Mouse (Mus musculus): ENCODE results near the gene Otud6a. TPM values are rescaled to one million over a fixed set of nuclear protein-coding genes. Genes with fewer than 3 reads are reported as not detected.
"Not testable (repeated sequence)": the region's sequence is repeated elsewhere in the genome, so short reads cannot be mapped to it uniquely, and the experiment has no call there.

The Otud6a gene
- not detected in 2 replicates for polyA plus RNA-seq (2015; fragmentation: Nextera tagmentation; extraction: Ambion mirVana)

DNA sequence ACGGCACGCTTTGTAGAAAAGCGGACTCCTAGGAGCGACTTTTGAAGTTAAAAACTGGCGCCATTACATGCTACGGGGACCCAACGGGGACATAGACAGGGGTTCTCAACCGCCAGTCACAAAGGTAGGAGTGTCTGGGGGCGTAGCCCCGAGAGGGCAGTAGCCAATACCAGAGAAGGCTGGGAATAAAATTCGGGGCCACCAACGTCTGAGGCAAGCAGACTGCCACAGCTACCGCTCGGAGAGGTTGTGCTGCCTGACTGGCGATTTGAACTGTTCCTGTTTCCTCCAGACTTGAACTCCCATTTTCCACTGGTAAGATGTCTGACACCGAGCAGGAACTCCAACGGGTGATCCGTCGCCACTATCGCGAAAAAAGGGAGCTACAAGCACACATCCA, at the start of gene Otud6a:
Gene Otud6a (plus strand): TSS at position 321 of the 400 bp plus-strand sequence.
- no peak for DNase-seq (ENCODE audit: low spot score)

DNA sequence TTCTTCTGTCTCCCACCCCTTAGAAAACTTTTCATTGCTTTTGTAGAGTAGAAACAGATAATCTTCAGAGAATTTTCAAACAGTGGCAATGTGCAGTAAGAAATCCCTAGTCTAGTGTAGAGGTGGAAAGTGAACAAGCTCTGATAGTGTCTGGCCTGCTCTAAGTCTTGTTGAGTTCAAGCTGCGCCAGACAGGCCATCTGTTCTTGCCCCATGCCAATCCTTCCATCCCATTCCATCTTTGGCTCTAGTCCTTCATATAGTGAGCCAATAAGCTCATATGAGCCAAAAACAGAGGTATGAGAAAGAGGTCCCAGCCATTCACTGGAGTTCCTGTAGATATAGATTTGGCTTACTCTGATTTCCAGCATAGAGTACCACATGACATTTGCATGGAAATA, 38.9 kb upstream of the Otud6a start:
- DNase-seq (ENCODE audit: low spot score): no peak

DNA sequence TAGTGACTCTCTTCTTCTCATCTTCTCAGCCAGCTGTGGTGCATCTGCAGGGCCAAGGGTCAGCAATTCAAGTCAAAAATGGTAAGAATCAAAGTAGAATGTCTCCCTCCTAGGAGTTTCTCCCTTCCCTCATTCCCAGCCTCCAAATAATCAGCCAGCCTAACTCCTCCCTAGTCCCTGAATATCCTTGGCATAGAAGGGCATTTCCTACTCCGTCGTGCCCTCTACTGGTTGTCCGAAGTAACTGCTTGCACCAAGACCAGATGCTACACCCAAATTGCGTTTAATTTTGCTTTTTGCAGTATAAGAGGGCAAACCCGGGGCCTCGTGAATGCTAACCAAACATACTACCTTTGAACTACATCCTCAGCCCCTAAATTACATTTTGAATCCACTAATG, 36.5 kb upstream of the Otud6a start:
- DNase-seq (ENCODE audit: low spot score): no peak

DNA sequence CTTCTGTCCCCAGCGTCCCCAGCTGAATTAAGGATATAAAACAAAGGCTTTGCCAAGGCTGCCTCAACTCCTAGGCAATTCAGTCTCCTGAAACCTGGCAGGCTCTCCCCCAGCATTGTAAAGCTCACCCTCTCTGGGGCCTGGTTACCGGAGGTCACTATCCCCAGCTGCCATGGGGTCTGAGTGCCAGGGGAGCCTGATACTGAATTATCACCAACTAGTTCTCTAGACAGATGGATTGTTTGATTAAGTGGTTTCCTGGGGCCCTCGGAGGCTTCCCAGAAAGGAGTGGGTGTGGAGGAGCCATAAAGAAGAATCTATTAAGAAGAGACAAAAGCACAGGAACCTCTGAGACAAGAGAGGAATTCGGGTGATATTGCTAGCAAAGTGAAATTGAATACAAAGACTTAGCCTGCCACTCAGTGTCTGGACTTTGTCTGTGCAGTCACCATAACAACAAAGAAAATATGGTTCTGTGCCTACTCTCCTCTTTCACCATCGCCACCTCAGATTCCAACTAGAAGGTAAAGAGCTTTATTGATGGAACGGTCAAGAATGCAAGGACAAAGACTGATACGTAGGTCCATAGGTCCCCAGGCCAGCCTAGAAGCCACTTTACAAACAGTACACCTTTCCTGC, 34.5 kb upstream of the Otud6a start:
- DNase-seq (ENCODE audit: low spot score): no peak

DNA sequence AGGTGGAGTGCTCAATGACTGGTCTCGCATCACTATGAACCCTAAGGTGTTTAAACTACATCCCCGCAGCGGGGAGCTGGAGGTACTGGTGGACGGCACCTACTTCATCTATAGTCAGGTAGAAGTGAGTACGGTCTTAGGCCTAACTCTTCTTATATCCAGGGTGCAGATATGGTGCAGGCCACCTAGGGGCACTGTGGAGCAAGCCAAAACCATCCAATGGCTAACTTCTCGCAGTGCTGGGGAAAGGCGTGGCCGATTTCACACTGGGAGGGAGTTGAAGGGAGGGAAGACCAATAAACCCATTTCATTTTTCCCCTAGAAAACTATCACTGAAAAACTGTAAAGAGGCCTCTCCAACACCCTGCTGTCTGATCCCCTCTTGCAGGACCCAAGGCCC, 33.8 kb upstream of the Otud6a start:
- no peak for DNase-seq (ENCODE audit: low spot score)

DNA sequence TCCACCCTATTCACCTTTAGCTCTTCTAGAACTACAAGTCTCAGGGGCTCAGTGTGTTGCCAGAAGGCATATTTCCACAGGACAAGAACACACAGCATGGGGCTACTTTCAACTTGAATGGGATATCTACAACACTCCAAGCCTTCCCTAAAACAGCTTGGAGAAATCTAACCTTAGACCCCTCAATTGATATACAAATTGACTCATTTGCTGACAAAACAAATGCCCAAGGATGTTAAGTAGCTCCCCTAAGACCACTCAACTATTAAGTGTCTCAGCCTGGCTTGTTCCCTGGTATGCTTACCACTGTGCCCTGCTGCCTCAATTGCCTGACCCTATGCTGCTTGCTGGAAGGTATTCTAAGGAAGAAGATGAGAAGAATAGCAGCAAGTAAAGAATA, 27.9 kb upstream of the Otud6a start:
- no peak for DNase-seq (ENCODE audit: low spot score)

DNA sequence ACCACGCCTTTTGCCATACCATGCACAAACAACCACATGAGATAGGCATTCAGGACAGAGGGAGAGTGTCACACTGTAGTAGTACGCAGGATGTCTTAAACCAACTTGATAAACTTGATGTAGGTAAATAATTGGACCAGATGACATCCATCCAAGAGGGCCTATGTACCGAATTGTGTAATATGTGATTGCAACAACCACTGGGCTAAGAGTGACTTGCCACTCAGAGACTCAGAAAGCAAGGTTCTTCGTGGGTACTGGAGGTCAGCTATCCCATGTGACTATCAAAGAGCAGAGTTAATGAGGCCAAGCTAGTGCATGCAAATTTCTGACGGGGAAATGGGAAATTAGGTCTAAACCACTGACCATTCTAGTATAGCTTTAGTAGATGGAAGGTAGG, 27.2 kb upstream of the Otud6a start:
- DNase-seq (ENCODE audit: low spot score): no peak

DNA sequence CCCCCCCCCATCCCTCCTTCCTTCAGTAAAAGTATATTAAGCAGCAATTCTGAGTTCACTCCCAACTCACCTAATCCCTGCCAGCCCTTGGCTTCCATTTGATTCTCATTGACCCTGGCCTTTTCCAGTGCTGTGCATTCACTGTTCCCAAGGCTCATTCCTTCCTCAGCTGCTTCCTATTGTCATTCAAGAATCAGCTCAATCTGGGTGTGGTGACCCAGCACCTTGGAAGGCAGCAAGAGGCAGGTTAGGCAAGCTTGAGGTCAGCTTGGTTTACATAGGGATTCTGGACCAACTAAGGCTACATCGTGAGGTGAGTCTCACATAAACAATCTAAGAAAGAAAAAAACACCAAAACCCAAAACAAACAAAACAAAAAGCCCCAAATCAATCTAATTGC, 19.6 kb upstream of the Otud6a start:
- DNase-seq (ENCODE audit: low spot score): no peak

DNA sequence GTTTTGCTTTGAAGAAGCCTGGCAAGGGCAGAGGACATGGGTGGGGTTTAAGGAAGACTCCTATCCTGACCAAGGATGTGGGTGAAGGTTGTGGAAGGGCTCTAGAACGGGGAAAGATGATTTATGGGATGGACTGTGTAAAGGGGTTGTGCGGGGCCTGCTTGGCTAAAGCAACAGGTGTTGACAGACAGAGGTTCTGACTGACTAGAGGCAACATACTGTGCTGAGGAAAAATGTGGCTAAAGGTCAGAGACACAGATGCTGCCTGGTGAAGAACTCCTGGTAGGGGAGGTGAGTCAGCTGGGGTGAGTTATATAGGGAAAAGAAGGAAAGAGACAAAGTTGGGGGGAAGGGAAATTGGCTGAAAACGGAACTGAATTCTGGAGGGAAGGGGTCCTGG, 3.5 kb downstream of the Otud6a start:
- DNase-seq (ENCODE audit: low spot score): no peak

DNA sequence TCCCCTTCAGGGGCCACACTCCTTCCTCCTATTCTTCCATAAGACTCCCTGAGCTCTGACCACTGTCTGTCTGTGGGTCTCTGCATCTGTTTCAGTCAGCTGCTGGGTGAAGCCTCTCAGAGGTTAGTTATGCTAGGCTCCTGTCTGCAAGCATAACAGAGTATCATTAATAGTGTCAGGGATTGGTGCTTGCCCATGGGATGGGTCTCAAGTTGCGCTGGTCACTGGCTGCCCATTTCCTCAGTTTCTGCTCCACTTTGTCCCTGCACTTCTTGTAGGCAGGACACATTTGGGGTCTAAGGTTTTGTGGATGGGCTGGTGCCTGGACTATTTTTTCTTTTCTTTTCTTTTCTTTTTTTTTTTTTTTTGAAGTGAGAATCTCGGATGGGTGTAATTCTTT, 13.8 kb downstream of the Otud6a start, which contains the start of gene Awat2:
Gene Awat2 (minus strand): TSS at position 101 of the 400 bp plus-strand sequence.
- DNase-seq (ENCODE audit: low spot score): not testable (repeated sequence)

DNA sequence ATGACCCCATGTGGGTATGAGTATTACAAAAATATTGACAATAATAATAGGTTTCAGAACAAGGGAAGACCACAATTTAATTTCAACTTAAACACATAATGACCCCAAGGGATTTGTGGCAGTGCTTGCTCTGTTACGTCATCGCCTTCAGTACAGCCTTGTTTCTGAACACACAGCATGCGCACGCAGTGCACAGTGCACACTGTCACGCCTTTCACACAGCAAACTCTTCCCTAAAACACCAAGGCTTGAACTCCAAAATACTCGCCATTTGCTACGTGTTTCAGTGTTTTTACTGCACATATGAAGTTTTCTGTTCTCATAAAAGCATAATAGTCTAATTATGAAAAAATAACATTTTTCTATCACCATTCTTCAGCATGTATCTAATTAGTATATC, 14.7 kb downstream of the Otud6a start:
- no peak for DNase-seq (ENCODE audit: low spot score)

DNA sequence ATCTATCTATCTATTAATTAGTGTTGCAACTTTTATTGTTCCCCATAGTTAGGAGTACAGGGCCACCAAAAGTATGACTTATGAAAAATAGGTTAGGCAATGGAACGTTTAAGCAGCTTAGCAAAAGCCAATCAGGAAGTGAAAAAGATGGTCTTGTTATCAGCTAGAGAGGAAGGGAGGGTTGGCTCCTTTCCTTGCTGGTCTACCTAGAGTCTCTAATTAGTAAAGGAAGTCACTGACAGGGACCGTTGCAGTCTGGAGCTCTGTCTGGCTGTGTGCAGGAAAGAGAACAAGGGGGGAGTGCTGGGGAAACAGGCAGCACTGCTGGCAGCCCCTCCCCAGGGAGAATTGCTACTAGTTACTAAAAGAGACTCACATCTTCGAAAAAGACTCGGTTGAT, 39.2 kb downstream of the Otud6a start:
- DNase-seq (ENCODE audit: low spot score): no peak

DNA sequence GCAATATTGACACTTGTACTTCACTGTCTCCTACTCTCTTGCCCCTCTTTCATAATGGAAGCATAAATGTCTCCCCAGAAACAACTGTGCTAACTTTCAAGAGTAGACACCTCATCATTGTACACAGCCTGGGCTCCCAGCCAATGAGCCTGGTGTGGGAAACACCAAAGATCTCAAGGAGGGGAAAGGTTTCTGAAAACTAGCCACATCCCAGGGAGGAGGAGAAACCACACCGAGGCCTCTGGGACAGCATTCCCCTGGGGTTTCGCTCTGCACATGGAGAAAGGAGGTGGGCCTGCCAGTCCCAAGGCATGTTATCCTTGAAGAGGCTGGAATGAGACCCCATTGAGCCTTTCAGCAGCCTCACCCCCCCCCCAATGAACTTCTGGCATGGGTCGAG, 41.3 kb downstream of the Otud6a start:
- DNase-seq (ENCODE audit: low spot score): no peak

DNA sequence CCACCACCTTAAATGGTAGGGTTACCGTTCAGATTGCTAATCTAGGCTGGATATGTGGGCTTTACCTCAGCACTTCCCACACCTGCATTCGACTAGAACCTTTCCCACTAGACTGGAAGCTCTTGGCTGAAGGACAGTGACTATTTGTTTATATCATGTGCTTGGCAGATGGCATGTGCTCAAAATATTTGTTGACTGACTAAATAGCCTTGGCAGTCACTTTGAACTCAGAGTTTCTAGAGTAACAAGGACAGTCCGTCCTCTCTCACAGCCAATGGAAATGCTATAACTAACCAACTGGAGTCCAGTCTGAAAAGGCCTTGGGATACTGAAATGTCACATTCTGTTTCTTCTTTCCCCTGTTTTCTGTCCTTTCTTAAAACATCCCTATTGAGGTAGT, 42.7 kb downstream of the Otud6a start:
- DNase-seq (ENCODE audit: low spot score): no peak

DNA sequence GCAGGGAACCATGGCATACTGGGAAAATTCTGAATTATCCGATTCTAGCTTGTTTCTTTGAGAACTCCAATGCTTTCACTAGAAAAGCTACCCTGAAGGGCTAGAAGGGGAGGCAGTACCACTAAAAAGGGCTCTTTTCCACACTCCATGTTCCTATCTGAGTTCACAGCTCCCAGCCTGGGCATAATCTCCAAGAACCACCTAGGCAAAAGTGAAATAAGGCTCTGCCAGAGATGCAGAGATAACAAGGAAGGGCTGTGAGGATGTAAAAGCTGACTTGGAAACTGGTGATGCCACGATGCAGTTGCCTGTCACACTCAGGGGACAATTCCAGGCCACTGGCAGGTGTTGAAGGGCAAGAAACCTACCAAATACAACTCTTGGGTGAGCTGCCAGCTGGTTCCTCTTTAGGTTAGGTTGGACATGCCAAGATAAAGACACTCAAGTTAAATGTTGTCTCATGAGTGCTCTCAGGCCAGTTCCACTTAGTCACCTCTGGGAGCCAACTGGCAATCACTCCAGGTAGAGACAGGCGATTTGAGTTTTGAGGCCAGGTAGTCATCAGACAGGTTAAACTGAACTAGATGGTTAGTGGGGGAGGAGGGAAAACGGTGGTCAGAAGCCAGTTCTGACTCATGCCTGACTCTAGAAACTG, 46.9 kb downstream of the Otud6a start:
- no peak for DNase-seq (ENCODE audit: low spot score)

MicroRNA genes within 50 kb of the gene (microRNA counts, 519-probe panel; counts per million panel counts)
- microRNA mmu-miR-676: 473 counts per million, percentile 71 among the panel's probes with 10 or more counts

Small RNAs within 50 kb of the gene (microRNA-seq; reads per million reads assigned to microRNA genes)
- 268 reads per million, percentile 58 among the genes with 10 or more reads in this experiment for gene Mir676 (ENCODE audit: borderline number of aligned reads)

Other genes with a start within 250 kb of the Otud6a start
- gene Awat2, start 13.7 kb downstream of the Otud6a start, polyA plus RNA-seq (2015; fragmentation: Nextera tagmentation; extraction: Ambion mirVana): 0.40 and 0.63 TPM in 2 replicates
- gene Igbp1, start 65.3 kb downstream of the Otud6a start, polyA plus RNA-seq (2015; fragmentation: Nextera tagmentation; extraction: Ambion mirVana): 40.6 and 42.3 TPM in 2 replicates
- gene Dgat2l6, start 95.8 kb downstream of the Otud6a start, polyA plus RNA-seq (2015; fragmentation: Nextera tagmentation; extraction: Ambion mirVana): not detected in 2 replicates
- gene Awat1, start 143.2 kb downstream of the Otud6a start, polyA plus RNA-seq (2015; fragmentation: Nextera tagmentation; extraction: Ambion mirVana): 0.09 TPM in 1 of 2 replicates, not detected in the other
- 0.03 TPM in 1 of 2 replicates, not detected in the other for gene P2ry4, start 165.9 kb downstream of the Otud6a start, polyA plus RNA-seq (2015; fragmentation: Nextera tagmentation; extraction: Ambion mirVana)
- not detected in 2 replicates for gene Arr3, start 176.5 kb downstream of the Otud6a start, polyA plus RNA-seq (2015; fragmentation: Nextera tagmentation; extraction: Ambion mirVana)
- 21.7 and 22.0 TPM in 2 replicates for gene Kif4, start 196.7 kb downstream of the Otud6a start, polyA plus RNA-seq (2015; fragmentation: Nextera tagmentation; extraction: Ambion mirVana)
- gene Pdzd11, start 197.6 kb downstream of the Otud6a start, polyA plus RNA-seq (2015; fragmentation: Nextera tagmentation; extraction: Ambion mirVana): 84.8 and 91.9 TPM in 2 replicates

Measured in thymus, postnatal 0 days (tissue).